Mouse (Mus musculus) sigmoid colon, adult 10 weeks (tissue): Measurements from ENCODE around the gene 4930564D02Rik. TPM values are rescaled to one million over a fixed set of nuclear protein-coding genes. Genes with fewer than 3 reads are reported as not detected.

Experiments
- polyA plus RNA-seq: library from polyadenylated mRNA; stranded (reverse); fragments of 350-450 nt; fragmentation: Illumina TruSeq; extraction: RNeasy Lipid Tissue Mini Kit (QIAGEN cat#74804); gene quantifications from one replicate; pipeline ENCODE4 v1.2.3, GENCODE M21; 2014; ENCODE audit warnings: low read depth, low replicate concordance

4930564D02Rik gene
- not detected for polyA plus RNA-seq

DNA sequence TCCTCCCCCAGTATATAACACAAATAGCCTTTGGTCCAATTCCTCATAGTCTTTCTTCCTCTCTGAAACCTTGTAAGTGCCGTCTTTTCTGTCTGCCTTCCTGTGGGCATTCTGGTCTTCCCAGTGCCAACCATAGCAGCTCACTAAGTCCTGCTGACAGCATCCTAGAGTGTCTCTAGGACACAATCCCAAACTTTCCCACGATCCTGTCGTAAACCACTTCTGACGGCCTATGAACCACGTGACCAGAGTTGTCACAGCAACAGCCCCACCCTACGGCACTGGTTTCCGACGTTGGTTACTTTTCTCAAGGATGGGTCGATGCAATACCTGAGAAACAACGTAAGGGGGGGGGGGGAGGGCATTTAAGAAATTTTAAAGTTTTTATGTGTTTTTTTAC is at the start of gene 4930564D02Rik:
Gene 4930564D02Rik, plus strand, starts transcription at position 301 of the 400 bp plus-strand sequence.

DNA sequence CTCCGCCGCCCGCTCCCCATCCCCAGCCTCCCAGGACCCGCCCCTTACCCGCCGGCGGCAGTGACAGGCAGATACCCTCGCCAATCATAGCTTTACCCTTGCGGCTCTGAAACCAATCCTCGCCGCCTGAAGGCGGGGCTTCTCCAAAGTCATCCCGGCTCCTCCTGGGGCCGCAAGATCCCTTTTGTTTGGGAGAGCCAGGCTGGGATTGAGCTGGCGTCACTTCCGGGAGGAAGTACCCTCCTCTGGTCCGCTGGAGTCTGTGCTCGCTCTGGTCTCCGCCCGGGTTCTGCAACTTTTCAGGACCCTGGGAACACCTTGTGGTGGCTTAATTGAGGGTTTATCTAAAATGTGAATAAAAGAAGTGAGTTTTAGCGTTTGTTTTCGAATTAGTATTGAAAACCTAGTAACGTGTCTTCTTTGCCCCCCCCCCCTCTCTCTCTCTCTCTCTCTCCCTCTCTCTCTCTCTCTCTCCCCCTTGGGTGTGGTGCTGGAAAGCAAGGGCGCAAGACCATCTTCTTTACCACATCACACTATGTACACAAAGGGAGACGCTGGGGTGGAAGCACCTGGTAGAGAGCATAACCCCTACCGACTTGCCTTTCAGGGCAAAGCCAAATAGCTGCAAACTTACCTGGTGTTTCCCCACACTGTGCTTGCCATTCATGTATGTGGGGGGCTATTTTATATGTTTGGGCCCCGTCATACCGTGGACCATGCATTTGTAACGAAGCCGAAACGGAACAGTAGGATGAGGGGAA is 13.5 kb upstream of the 4930564D02Rik start, which contains the start of gene Cttnbp2nl:
Gene Cttnbp2nl, minus strand, starts transcription at position 210 of the 761 bp plus-strand sequence.

Other genes with a start within 250 kb of the 4930564D02Rik start
- gene Mov10, start 248.3 kb upstream of the 4930564D02Rik start, polyA plus RNA-seq, result 1.5 TPM
- 79.9 TPM for gene St7l, start 202.8 kb upstream of the 4930564D02Rik start, polyA plus RNA-seq
- gene Capza1, start 202.3 kb upstream of the 4930564D02Rik start, polyA plus RNA-seq, result 343 TPM
- gene Wnt2b, start 104.9 kb upstream of the 4930564D02Rik start, polyA plus RNA-seq, result 9.7 TPM
- 115 TPM for gene Cttnbp2nl, start 13.7 kb upstream of the 4930564D02Rik start, polyA plus RNA-seq